Mouse (Mus musculus) MEL (cell line): ENCODE data around the gene Pdxk. TPM values are rescaled to one million over a fixed set of nuclear protein-coding genes. Genes with fewer than 3 reads are reported as not detected.
A peak's percentile ranks its signal among the peaks of the same experiment; 100 is the strongest.

Experiments
- DNase-seq: peaks from one replicate; pipeline ENCODE4 v3.0.0; 2011; ENCODE audit warnings: low read depth, low spot score
- H3K27ac ChIP-seq: 2 replicates; pipeline ENCODE4 v1.5.1; 2012; ENCODE audit warnings: low read depth, mild to moderate bottlenecking, control low read depth, low read length, moderate library complexity; ENCODE audit not compliant: control insufficient read depth
- H3K27me3 ChIP-seq, 2 experiments: fragments of 150-350 bp in 1 of 2; sonication (generic) in 1 of 2; 2 replicates each; pipeline ENCODE4 v1.6.1; 2012; ENCODE audit warnings: low read length in 2 of 2, mild to moderate bottlenecking in 2 of 2, improper control_type of control experiment in 1 of 2, moderate library complexity in 1 of 2; ENCODE audit not compliant: insufficient read depth in 2 of 2, control insufficient read depth in 1 of 2
- H3K36me3 ChIP-seq, 2 experiments: 2 replicates each; pipeline ENCODE4 v1.6.1; 2012 to 2014; ENCODE audit warnings: low read length in 2 of 2, improper control_type of control experiment in 1 of 2, inconsistent platforms in 1 of 2, mild to moderate bottlenecking in 1 of 2; ENCODE audit not compliant: insufficient read depth in 2 of 2, control insufficient read depth in 1 of 2
- H3K4me1 ChIP-seq, 2 experiments: fragments of 150-350 bp in 1 of 2; sonication (generic) in 1 of 2; 2 replicates each; pipeline ENCODE4 v1.6.1; 2012; ENCODE audit warnings: low read length in 2 of 2, improper control_type of control experiment in 1 of 2, mild to moderate bottlenecking in 1 of 2; ENCODE audit not compliant: insufficient read depth in 2 of 2, control insufficient read depth in 1 of 2
- H3K4me3 ChIP-seq, 2 experiments: fragments of 150-350 bp in 1 of 2; sonication (generic) in 1 of 2; 2 replicates each; pipeline ENCODE4 v1.5.1; 2012; ENCODE audit warnings: low read depth in 2 of 2, low read length in 2 of 2, mild to moderate bottlenecking in 2 of 2, moderate library complexity in 2 of 2, control low read depth in 1 of 2, improper control_type of control experiment in 1 of 2; ENCODE audit not compliant: control insufficient read depth in 1 of 2, insufficient read depth in 1 of 2
- H3K79me2 ChIP-seq: 2 replicates; pipeline ENCODE4 v1.6.1; 2012; ENCODE audit warnings: mild to moderate bottlenecking, low read length, moderate library complexity; ENCODE audit not compliant: control insufficient read depth, poor library complexity, insufficient read depth
- H3K9ac ChIP-seq: 2 replicates; pipeline ENCODE4 v1.6.1; 2012; ENCODE audit warnings: low read depth, mild to moderate bottlenecking, control low read depth, low read length, moderate library complexity; ENCODE audit not compliant: control insufficient read depth, poor library complexity, severe bottlenecking
- H3K9me3 ChIP-seq: fragments of 150-350 bp; sonication (generic); replicated peaks from 2 replicates; pipeline ENCODE4 v1.6.1; 2012; ENCODE audit warnings: mild to moderate bottlenecking, low read length, improper control_type of control experiment, moderate library complexity; ENCODE audit not compliant: insufficient read depth
- BHLHE40 ChIP-seq: IDR thresholded peaks from 2 replicates; pipeline ENCODE4 v1.6.1; 2012; ENCODE audit warnings: low read depth, mild to moderate bottlenecking, inconsistent platforms, low read length, improper control_type of control experiment, borderline replicate concordance
- CHD2 ChIP-seq: IDR thresholded peaks from 2 replicates; pipeline ENCODE4 v1.6.1; 2011; ENCODE audit warnings: low read length, improper control_type of control experiment
- E2F4 ChIP-seq: IDR thresholded peaks from 2 replicates; pipeline ENCODE4 v1.6.1; 2011; ENCODE audit warnings: low read depth, low read length, improper control_type of control experiment, borderline replicate concordance
- EP300 ChIP-seq, 2 experiments: IDR thresholded peaks; 2 replicates each; pipeline ENCODE4 v1.6.1; 2011; ENCODE audit warnings: improper control_type of control experiment in 2 of 2, low read length in 2 of 2, low read depth in 1 of 2, mild to moderate bottlenecking in 1 of 2
- GABPA ChIP-seq: IDR thresholded peaks from 2 replicates; pipeline ENCODE4 v1.6.1; 2012; ENCODE audit warnings: low read depth, mild to moderate bottlenecking, inconsistent platforms, low read length, improper control_type of control experiment, moderate library complexity
- GATA1 ChIP-seq: IDR thresholded peaks from 2 replicates; pipeline ENCODE4 v1.6.1; 2011; ENCODE audit warnings: low read depth, low read length, improper control_type of control experiment
- JUND ChIP-seq: IDR thresholded peaks from 2 replicates; pipeline ENCODE4 v1.6.1; 2011; ENCODE audit warnings: low read depth, mild to moderate bottlenecking, improper control_type of control experiment, low read length
- MAFK ChIP-seq: IDR thresholded peaks from 2 replicates; pipeline ENCODE4 v1.6.1; 2011; ENCODE audit warnings: low read depth, mild to moderate bottlenecking, low read length, improper control_type of control experiment, borderline replicate concordance
- MAZ ChIP-seq: IDR thresholded peaks from 2 replicates; pipeline ENCODE4 v1.6.1; 2012; ENCODE audit warnings: low read depth, mild to moderate bottlenecking, inconsistent platforms, low read length, improper control_type of control experiment
- MYB ChIP-seq: IDR thresholded peaks from 2 replicates; pipeline ENCODE4 v1.6.1; 2011; ENCODE audit warnings: mild to moderate bottlenecking, low read depth, low read length, improper control_type of control experiment
- MYC ChIP-seq: IDR thresholded peaks from 2 replicates; pipeline ENCODE4 v1.6.1; 2011; ENCODE audit warnings: low read depth, mild to moderate bottlenecking, low read length, improper control_type of control experiment, moderate library complexity
- NELFE ChIP-seq: IDR thresholded peaks from 2 replicates; pipeline ENCODE4 v1.6.1; 2011; ENCODE audit warnings: low read depth, low read length, improper control_type of control experiment
- NRF1 ChIP-seq: IDR thresholded peaks from 2 replicates; pipeline ENCODE4 v1.6.1; 2014; ENCODE audit warnings: low read depth, mild to moderate bottlenecking, inconsistent platforms, low read length, improper control_type of control experiment, moderate library complexity; ENCODE audit not compliant: poor library complexity, insufficient read depth, severe bottlenecking
- POLR2AphosphoS5 ChIP-seq: IDR thresholded peaks from 2 replicates; pipeline ENCODE4 v1.6.1; 2012; ENCODE audit warnings: low read depth, borderline replicate concordance, mild to moderate bottlenecking, inconsistent platforms, low read length, moderate library complexity, mixed read lengths
- RCOR1 ChIP-seq: IDR thresholded peaks from 2 replicates; pipeline ENCODE4 v1.6.1; 2012; ENCODE audit warnings: low read depth, mild to moderate bottlenecking, inconsistent platforms, low read length, improper control_type of control experiment
- TAL1 ChIP-seq: IDR thresholded peaks from 2 replicates; pipeline ENCODE4 v1.6.1; 2012; ENCODE audit warnings: mild to moderate bottlenecking, inconsistent platforms, low read length, moderate library complexity, mixed read lengths
- TCF12 ChIP-seq: IDR thresholded peaks from 2 replicates; pipeline ENCODE4 v1.6.1; 2014; ENCODE audit warnings: low read depth, mild to moderate bottlenecking, inconsistent platforms, low read length, improper control_type of control experiment, moderate library complexity
- UBTF ChIP-seq: IDR thresholded peaks from 2 replicates; pipeline ENCODE4 v1.6.1; 2012; ENCODE audit warnings: low read depth, mild to moderate bottlenecking, inconsistent platforms, low read length, improper control_type of control experiment, moderate library complexity, borderline replicate concordance; ENCODE audit not compliant: insufficient read depth
- USF1 ChIP-seq: IDR thresholded peaks from 2 replicates; pipeline ENCODE4 v1.6.1; 2014; ENCODE audit warnings: low read depth, mild to moderate bottlenecking, inconsistent platforms, low read length, improper control_type of control experiment, moderate library complexity
- ZC3H11A ChIP-seq: IDR thresholded peaks from 2 replicates; pipeline ENCODE4 v1.6.1; 2012; ENCODE audit warnings: low read depth, mild to moderate bottlenecking, inconsistent platforms, low read length, improper control_type of control experiment
- polyA plus RNA-seq, 2 experiments: library from polyadenylated mRNA; stranded (reverse) in 1 of 2; unstranded in 1 of 2; fragments of >175 nt in 1 of 2; fragments of >200 nt in 1 of 2; gene quantifications; 2 replicates each; pipeline versions ENCODE4 v1.2.1 to v1.2.4; 2012; ENCODE audit warnings: low replicate concordance in 2 of 2, low read depth in 1 of 2; ENCODE audit not compliant: insufficient read length in 2 of 2, insufficient read depth in 1 of 2, missing spikeins in 1 of 2
- total RNA-seq: library from RNA; depleted of rRNA; stranded (reverse); fragments of 300-350 nt; gene quantifications from 2 replicates; pipeline ENCODE4 v1.2.3, GENCODE M21; 2012

Gene Pdxk
- total and polyA plus RNA-seq, 3 experiments: 28.7 to 29.3 TPM; not detected in 1

DNA sequence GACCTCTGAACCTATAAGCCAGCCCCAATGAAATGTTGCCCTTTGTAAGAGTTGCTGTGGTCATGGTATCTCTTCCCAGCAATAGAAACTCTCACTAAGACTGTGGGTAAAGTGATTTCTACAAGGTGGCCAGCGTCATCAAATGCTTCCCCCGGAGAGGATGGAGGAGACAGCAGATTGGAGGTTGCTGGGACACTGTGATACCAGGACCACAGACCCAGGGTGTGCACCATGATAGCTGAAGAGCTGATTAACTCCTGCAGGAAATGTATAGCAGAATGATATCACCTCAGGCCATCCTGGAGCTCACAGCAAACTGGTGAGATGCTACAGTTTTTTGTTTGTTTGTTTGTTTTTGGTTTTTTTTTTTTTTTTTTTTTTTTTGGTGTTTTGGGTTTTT lies 35.0 kb downstream of the Pdxk start:
- TF ChIP-seq TAL1 (peak; percentile 36; the same call in 1 of the 2 replicates), POLR2AphosphoS5 (no peak), GATA1 (0 out of 2 replicates have a peak, but pooled peaks have one; percentile 39), TCF12 (peak; percentile 62), NRF1 (no peak), ZC3H11A (no peak), EP300 (IDR thresholded peaks at IDR 0.05; ENCODE audit: low read depth in 1 of 2, low read length in 2 of 2) (peak; percentile 38 to 69), MAZ (no peak), RCOR1 (peak; percentile 76)
- peaks cover 5% of the 10 kb centered on the region for H3K79me2 ChIP-seq

GRCm38 (mm10) chr10:78429180-78429579 lies 35.6 kb downstream of the Pdxk start:
- Histone ChIP-seq H3K4me3 (no peak overlapping the region), H3K27me3 (no peaks in the 10 kb centered on the region), H3K9ac (no peak overlapping the region), H3K9me3 (no peaks in the 10 kb centered on the region), H3K36me3 (no peaks in the 10 kb centered on the region), H3K79me2 (peaks cover 5% of the 10 kb centered on the region), H3K4me1 (peaks cover 0 to 5% of the 10 kb centered on the region in 2 experiments; a peak in 1 of 4 replicates), H3K27ac (no peak overlapping the region)
- no peak for DNase-seq
- TF ChIP-seq GABPA (no peak), EP300 (IDR thresholded peaks at IDR 0.05; ENCODE audit: low read depth in 1 of 2, low read length in 2 of 2) (no peak), JUND (no peak), CHD2 (no peak), BHLHE40 (no peak), MYC (no peak), USF1 (no peak), UBTF (no peak), MYB (no peak), MAFK (no peak), NELFE (no peak), TCF12 (no peak), MAZ (no peak), E2F4 (no peak)

More for the DNA sequence above, 35.0 kb downstream of the Pdxk start:
- Histone ChIP-seq H3K9ac (no peak overlapping the region), H3K9me3 (no peaks in the 10 kb centered on the region), H3K27me3 (no peaks in the 10 kb centered on the region), H3K36me3 (no peaks in the 10 kb centered on the region), H3K4me1 (peaks cover 0 to 5% of the 10 kb centered on the region in 2 experiments; a peak in 1 of 4 replicates), H3K4me3 (no peak overlapping the region), H3K27ac (no peak overlapping the region)
- DNase-seq: peak; percentile 48
